Mouse (Mus musculus): ENCODE data around the gene Mrps27.
"Not testable (repeated sequence)": the region's sequence is repeated elsewhere in the genome, so short reads cannot be mapped to it uniquely, and the experiment has no call there.

Gene Mrps27

GRCm38 (mm10) chr13:99344599-99345575, at the start of gene Mrps27, which contains the start of gene Ptcd2:
Mrps27 (plus strand) TSS chr13:99344786.
Ptcd2 (minus strand) TSS chr13:99344705.
- peak; percentile 93 to 95 for DNase-seq (ENCODE audit: low spot score in 2 of 2)

DNA sequence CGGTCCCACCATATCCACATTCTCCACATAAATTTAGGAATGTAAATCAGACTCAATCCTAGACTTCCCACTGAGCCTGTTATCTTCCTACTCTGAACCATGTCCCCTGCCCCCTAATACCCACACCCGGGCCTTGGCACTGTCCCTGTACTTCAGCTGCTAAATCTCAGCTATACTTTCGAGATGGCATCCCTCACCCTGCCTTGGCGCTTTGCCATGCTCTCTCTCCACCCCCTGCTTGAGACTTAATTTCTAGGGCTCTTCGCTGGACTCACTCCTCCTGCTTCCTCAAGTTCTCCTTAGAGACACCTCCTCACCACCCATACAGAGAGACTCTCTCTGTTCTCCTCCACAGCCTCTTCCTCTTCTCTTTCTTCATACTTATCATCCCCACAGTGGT, 44.7 kb upstream of the Mrps27 start:
- DNase-seq (ENCODE audit: low spot score in 2 of 2): no peak

- DNase-seq (ENCODE audit: low spot score in 2 of 2): no peak
Observed at GRCm38 (mm10) chr13:99303846-99304245, 40.7 kb upstream of the Mrps27 start.

GRCm38 (mm10) chr13:99304365-99304764, 40.2 kb upstream of the Mrps27 start:
- DNase-seq (ENCODE audit: low spot score in 2 of 2): no peak

- no peak for DNase-seq (ENCODE audit: low spot score in 2 of 2)
Observed at GRCm38 (mm10) chr13:99305186-99305585, 39.4 kb upstream of the Mrps27 start.

DNA sequence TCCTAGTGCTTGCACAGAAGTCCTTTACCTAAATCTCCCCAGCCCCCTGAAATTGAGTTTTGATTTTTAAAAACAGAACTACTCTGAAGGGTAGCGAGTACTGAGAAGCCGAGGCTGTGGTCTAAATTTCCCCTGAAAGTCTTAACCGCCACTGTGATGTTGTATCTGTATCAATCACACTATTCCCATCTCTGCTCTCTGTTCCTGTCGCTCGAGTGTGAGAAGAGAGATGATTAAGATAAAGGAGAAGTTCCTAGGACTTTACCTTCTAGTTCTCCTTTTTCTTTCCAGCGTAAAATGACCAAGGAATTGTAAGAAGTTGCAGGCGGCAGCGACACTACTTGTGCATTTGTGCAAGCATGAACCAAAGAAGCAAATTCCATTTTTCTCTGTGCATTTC, 38.4 kb upstream of the Mrps27 start:
- no peak for DNase-seq (ENCODE audit: low spot score in 2 of 2)

GRCm38 (mm10) chr13:99307930-99308359, 36.6 kb upstream of the Mrps27 start:
- DNase-seq (ENCODE audit: low spot score in 2 of 2): no peak

- DNase-seq (ENCODE audit: low spot score in 2 of 2): no peak
Observed at GRCm38 (mm10) chr13:99308393-99308792, 36.2 kb upstream of the Mrps27 start.

DNA sequence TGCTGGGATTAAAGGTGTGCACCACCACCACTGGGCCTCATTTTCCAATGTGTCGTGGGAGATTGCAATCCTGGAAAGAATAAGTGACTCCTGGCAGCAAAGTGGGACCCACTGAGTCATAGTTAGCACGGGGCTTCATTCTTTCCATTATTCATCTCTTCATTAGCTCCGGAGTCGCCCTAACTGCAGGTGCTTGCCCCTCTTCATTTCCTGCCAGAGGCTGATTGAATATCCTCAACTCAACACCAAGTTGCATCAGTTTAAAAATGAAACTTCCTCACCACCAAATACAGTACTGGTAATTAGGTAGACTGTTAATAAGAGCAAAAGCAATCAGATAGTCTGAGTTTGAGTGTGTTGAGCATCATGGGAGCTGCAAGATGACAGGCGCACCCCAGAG, 30.5 kb upstream of the Mrps27 start:
- DNase-seq (ENCODE audit: low spot score in 2 of 2): no peak

- no peak for DNase-seq (ENCODE audit: low spot score in 2 of 2)
Observed at GRCm38 (mm10) chr13:99314657-99315181, 29.9 kb upstream of the Mrps27 start.

DNA sequence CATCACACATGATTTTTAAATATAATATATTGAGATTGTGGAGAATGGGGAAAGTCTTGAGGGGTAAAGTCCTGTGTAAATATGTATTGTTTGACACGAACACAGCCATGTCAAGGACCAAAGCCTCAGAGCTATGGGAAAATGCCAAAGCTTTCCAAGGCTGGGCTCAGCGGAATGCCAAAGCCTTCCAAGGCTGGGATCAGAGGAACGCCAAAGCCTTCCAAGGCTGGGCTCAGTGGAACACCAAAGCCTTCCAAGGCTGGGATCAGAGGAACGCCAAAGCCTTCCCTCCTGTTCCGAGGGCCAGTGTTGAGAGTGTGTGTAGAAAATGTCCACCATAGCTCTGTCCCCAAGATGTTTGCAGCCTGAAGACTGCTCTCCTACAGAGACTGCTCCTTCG, 28.2 kb upstream of the Mrps27 start:
- DNase-seq (ENCODE audit: low spot score in 2 of 2): no peak

DNA sequence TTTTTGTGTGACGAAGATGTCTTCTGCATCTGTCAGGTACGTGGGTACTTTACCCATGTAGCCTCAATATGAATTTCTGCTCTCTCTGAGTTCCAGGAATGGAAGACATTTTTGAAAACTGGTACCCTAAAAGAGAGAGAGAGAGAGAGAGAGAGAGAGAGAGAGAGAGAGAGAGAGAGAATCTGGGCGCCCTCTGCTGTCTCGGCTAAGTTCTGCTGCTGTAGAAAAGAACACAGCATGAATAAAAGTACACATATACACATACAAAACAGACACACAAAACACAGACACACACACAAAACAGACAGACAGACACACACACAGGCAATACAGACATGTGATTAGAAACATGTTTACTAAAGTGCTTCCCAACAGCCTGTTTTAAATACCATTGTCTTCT, 27.5 kb upstream of the Mrps27 start:
- DNase-seq (ENCODE audit: low spot score in 2 of 2): no peak

- DNase-seq (ENCODE audit: low spot score in 2 of 2): no peak
Observed at GRCm38 (mm10) chr13:99320453-99320852, 24.1 kb upstream of the Mrps27 start.

GRCm38 (mm10) chr13:99322915-99323314, 21.7 kb upstream of the Mrps27 start:
- not testable (repeated sequence) for DNase-seq (ENCODE audit: low spot score in 2 of 2)

GRCm38 (mm10) chr13:99323632-99324336, 20.8 kb upstream of the Mrps27 start:
- no peak for DNase-seq (ENCODE audit: low spot score in 2 of 2)

DNA sequence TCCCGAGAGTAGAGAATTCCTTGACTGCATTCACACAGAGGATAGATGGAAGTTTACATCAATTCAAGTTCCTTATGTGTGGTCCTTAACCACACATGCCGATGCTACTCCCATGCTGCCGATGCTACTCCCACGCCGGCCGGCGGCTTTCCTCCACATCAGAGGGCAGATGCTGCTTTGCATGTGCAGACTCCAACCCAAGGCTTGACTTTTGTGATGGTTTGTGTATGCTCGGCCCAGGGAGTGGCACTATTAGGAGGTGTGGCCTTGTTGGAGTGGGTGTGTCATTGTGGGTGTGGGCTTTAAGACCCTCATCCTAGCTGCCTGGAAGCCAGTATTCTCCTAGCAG, 20.3 kb upstream of the Mrps27 start:
- not testable (repeated sequence) for DNase-seq (ENCODE audit: low spot score in 2 of 2)

DNA sequence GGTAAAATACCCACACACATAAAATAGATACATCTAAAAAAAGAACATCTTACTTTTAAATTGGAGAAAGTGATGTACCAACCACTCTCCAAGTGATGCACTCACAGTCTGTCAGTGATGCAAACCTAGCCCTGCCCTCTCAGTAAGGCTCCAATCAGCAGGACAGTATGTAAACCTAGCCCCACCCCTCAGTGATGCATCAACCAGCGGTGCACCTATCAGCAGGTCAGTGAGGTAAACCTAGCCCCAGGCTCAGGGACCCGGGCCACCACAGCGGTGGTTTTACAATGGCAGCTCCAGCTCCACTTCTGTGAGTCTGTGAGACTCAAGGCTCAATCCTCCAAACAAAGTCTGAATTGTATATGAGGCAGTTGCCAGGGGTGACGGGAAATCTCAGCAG, 13.3 kb upstream of the Mrps27 start:
- no peak for DNase-seq (ENCODE audit: low spot score in 2 of 2)

DNA sequence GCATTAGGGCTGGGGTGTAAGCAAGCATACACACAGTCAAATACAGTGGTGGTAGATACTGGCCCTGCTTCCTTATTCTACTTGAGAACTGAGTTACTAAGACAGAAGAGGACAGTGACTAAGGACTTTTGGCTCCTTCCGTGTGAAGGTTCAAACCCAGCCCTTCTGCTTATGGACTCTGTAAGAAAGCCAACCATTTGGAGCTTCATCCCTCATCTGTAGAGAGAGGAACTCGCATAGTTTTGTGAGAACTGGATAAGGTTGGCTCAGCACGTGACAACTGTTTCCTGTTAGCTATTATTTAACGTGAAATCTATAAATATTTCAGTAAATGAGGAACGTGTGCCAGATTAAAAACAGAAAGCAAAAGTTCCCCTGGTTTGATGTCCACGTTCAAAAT, 7.1 kb upstream of the Mrps27 start:
- no peak for DNase-seq (ENCODE audit: low spot score in 2 of 2)

GRCm38 (mm10) chr13:99341504-99341903, 3.1 kb upstream of the Mrps27 start:
- no peak for DNase-seq (ENCODE audit: low spot score in 2 of 2)

GRCm38 (mm10) chr13:99343876-99344598, 549 bp upstream of the Mrps27 start:
- DNase-seq (ENCODE audit: low spot score in 2 of 2): no peak

DNA sequence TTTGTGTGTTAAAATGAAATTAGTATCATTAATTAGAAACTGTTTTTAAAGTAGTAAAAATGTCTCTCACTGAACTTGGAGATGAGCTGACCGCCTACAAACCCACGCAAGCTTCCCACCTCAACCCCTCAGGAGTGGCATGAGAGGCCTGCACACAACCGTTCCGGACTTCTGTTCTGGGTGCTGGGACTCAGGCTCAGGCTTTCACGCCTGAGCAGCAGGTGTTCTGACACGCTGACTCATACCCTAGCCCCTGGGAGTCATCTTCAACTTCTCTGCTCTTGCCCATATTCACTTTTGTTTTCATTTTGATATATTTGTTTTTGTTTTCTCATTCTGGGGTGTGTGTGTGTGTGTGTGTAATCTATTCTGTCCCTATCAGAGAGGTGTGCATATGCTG, 5.4 kb downstream of the Mrps27 start:
- DNase-seq (ENCODE audit: low spot score in 2 of 2): no peak

DNA sequence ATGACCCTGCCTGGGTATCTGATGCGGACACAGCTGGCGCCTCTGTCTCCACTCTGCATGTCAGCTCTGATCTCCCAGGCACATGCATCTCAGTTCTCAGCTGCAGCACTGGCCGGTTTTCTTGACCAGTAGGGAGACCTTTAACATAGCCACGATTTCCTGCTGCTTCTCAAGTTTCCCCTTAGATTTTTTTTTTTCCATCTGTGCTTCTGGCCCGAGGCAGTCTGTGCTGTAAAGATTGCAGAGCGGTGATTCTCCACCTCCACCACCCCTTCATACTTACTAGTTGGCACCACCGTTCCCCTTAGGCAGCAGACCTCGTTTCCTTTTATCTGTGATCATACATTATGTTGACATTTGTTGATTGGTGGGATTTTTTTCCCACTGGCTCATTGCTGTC, 6.6 kb downstream of the Mrps27 start:
- DNase-seq (ENCODE audit: low spot score in 2 of 2): no peak
